Mouse (Mus musculus): ENCODE measurements around the gene Uhrf2.

Uhrf2 gene

DNA sequence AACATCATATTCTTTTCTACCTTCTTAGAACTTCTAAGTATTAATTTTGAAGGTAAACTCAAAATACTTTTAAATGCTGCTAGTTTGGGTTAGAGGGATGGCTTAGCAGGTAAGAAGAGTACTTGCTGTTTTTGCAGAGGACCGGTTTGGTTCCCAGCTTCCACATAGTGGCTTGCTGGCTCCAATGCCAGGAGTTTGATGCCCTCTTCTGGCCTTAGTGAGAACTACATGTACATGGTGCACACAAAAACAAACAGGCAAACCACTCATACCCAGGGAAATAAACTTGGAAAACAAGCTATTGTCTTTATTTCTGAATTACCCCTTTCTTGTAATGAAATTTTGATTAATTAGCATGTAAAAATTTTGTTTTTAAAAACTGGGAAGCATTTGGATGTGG is 15.5 kb downstream of the Uhrf2 start:
- in situ Hi-C loops (cut with MboI, MseI), result no loop called here

DNA sequence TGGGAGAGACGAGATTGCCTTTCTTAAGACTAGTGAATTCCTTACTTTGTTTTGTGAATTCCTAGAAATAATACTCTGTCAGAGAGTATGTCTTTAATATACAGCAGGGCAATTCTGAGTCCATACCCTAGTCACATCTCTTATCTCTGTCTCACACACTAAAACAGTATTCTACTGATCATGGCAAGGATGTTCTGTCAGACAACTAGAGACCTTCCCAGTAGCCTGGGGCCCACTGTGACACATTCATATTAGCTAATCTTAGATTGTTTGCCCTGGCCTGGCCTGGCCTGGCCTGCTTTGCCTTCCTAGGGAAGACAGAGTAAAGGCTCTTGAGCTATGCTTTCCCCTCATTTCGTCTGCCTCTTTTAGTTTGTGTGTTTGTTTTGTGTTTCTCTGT is 20.3 kb downstream of the Uhrf2 start:
- in situ Hi-C loops (cut with MboI, MseI), result no loop called here

GRCm38 (mm10) chr19:30051479-30051878 is 21.2 kb downstream of the Uhrf2 start:
- in situ Hi-C loops (cut with MboI, MseI), result no loop called here

GRCm38 (mm10) chr19:30054218-30054617 is 23.9 kb downstream of the Uhrf2 start:
- in situ Hi-C loops (cut with MboI, MseI), result no loop called here

DNA sequence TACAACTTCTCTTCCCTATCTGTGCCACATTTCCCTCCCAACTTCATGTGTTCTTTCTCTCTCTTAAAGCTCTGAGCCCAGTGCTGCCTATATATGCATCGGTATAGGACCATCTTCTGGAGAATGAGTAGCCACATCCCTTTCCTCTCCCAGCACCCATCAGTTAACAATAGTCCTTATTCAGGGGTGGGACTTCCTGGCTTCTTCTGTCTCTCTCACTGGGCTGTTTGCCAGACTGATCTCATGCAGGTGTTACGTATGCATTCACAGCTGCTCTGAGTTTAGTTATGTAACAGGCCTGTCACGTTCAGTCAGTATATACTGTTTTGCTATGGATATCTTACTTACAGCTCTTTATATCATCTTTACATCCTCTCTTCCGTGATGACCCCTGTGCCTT is 35.5 kb downstream of the Uhrf2 start:
- in situ Hi-C loops (cut with MboI, MseI), result no loop called here

DNA sequence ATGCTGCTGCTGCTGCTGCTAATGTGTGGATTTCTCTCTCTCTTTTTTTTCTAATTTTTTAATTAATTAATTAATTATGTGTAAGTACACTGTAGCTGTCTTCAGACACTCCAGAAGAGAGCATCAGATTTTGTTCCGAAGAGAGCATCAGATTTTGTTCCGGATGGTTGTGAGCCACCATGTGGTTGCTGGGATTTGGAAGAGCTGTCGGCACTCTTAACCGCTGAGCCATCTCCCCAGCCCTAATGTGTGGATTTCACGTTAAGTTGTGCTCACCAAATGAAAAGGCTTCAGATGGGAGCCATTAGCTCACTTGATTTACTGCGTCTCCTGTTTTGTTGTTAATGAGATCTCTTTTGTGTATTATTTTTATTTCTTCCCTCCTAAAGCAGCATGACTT is 59.9 kb downstream of the Uhrf2 start:
- in situ Hi-C loops (cut with MboI, MseI), result no loop called here

DNA sequence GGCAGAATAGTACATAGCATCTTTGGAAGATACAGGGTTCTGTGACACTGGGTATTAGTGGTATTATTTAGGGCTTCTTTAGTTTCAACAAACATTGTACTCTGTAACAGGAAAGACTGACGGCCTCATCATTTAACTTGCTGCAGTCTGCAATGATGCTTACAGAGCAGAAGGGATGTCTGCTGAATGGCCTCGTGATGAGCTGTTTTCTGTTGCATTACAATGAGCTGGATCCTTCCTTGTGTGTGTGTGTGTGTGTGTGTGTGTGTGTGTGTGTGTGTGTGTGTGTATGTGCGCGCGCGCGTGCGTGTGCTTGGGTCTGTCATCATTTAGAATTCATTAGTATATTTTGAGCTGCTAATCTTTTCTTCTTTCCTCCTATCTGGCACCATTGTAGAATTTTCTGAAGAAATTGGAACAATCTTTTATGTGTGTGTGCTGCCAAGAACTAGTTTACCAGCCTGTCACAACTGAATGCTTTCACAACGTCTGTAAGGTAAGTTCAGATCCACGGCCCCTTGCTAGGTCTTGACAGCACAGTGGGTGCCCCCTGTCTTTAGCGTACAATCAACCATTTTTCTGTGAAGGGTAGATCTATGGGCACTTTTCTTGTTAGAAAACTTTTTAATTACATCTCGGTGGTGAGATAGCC is 61.5 kb downstream of the Uhrf2 start:
- in situ Hi-C loops (cut with MboI, MseI), result no loop called here

DNA sequence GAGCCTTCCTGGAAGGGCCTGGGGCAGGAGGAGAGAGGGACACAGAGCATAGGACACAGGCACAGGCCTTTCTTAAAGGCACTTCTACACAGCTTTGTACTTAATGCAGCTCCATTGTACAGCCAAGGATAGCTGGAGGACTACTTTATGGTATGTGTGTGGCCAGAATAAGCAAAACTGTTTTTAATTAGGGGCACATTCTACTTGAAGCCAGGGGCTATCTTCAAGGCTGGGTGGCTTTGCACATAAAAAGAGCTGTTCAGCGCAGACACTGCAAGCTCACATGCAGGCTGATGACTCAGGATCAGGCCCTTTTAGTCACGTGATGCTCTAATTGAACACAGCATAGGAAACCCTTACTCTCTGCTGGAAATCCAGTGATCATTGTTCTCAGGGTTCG is 65.9 kb downstream of the Uhrf2 start:
- in situ Hi-C loops (cut with MboI, MseI), result no loop called here

GRCm38 (mm10) chr19:30097039-30097438 is 66.7 kb downstream of the Uhrf2 start:
- in situ Hi-C loops (cut with MboI, MseI), result no loop called here

DNA sequence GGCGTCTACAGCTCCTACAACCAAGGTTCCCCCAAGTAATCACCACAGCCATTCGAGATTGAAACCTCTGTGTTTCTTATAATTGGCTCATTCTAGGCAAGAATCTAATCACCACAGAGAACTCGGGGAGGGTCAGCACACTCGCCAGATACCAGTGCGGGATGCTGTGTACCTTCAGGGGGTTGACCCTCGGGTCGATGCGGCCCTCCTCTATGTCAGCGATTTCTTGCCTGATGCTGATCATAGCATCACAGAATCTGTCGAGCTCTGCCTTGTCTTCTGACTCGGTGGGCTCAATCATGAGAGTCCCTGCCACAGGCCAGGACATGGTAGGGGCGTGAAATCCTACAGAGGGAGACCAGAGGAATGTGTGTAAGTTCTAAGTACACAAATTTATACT is 70.3 kb downstream of the Uhrf2 start:
- in situ Hi-C loops (cut with MboI, MseI), result loop anchor here (25.0 kb wide), 1 partner anchor 1513 kb away; no protein-coding TSS in a partner anchor

DNA sequence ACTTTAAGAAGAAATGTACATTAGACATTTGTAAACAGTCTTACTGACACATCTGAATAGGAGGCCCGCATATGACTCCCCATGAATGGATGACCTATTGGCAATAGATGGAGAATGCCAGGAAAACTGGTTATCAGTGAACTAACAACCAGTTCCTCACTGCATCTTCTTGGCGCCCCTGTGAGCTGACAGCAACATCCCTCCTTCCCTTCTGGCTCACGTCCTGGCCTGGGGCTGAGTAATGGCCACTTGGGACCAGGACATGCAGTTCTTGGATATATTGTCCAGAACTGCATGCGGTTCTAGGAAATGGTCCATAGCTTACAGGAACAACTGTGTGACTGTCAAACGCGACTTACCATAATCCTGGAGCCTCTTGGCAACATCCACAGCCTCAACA is 72.3 kb downstream of the Uhrf2 start:
- in situ Hi-C loops (cut with MboI, MseI), result loop anchor here (25.0 kb wide), 1 partner anchor 1515 kb away; no protein-coding TSS in a partner anchor

GRCm38 (mm10) chr19:30105045-30105842 is 74.9 kb downstream of the Uhrf2 start:
- in situ Hi-C loops (cut with MboI, MseI), result loop anchor here (25.0 kb wide), 1 partner anchor 1518 kb away; no protein-coding TSS in a partner anchor

- in situ Hi-C loops (cut with MboI, MseI), result loop anchor here (25.0 kb wide), 1 partner anchor 1520 kb away; no protein-coding TSS in a partner anchor
Observed at GRCm38 (mm10) chr19:30107221-30107845, 77.0 kb downstream of the Uhrf2 start.

GRCm38 (mm10) chr19:30108616-30109015 is 78.3 kb downstream of the Uhrf2 start:
- in situ Hi-C loops (cut with MboI, MseI), result loop anchor here (25.0 kb wide), 1 partner anchor 1521 kb away; no protein-coding TSS in a partner anchor

DNA sequence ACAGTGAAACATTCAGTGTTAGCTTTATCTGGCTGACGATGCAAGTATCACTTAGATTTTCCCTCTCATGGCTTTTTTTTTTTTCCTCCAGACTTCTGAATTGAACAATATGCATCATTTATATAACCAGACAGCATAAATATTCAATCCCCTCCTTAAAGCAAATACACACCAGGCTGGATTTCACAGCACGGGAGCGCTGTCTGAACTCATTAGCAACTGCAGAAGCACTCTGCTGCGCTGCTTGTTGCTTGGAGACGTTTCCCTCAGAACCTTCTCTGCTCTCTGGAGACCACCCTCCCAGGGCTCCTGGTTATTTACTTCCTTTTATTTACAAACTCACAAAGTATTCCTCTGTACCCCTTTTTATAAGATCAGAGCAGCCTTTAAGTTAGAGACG is 78.8 kb downstream of the Uhrf2 start:
- in situ Hi-C loops (cut with MboI, MseI), result loop anchor here (25.0 kb wide), 1 partner anchor 1522 kb away; no protein-coding TSS in a partner anchor

- in situ Hi-C loops (cut with MboI, MseI), result loop anchor here (25.0 kb wide), 1 partner anchor 1524 kb away; no protein-coding TSS in a partner anchor
Observed at GRCm38 (mm10) chr19:30111421-30111820, 81.1 kb downstream of the Uhrf2 start.

DNA sequence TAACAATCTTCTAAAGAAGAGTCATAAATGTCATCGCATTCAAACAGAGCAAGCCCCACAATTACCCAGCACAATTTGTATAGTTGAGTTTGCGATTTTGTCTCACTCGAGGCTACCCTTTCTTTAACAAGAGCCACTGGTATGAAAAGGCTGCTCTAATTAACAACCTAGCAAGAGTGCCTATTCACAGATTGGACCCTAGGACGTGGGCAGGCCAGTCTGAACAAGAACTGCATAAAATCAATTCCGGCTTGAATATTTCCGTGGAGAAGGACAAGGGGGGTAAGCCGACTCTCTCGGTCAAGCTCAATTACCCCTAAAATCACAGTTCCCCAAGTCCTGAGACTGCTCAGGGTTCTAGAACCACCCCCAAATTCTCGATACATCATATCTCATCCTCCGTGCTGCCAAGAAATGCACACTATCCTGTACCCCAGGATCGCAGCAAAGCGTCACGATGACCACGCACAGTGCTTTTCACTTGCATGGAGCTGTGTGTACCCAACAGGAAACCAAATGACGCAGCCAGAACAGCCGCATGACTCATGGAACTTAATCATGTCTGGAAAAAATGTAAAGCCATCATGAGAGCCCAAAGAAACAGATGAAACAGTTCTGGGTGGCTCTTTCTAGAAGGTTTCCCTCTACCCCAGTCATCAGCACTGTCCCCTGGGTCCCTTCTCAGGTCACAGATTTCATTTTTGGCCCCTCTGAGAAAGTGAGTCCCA is 82.8 kb downstream of the Uhrf2 start:
- in situ Hi-C loops (cut with MboI, MseI), result loop anchor here (25.0 kb wide), 1 partner anchor 1526 kb away; no protein-coding TSS in a partner anchor

DNA sequence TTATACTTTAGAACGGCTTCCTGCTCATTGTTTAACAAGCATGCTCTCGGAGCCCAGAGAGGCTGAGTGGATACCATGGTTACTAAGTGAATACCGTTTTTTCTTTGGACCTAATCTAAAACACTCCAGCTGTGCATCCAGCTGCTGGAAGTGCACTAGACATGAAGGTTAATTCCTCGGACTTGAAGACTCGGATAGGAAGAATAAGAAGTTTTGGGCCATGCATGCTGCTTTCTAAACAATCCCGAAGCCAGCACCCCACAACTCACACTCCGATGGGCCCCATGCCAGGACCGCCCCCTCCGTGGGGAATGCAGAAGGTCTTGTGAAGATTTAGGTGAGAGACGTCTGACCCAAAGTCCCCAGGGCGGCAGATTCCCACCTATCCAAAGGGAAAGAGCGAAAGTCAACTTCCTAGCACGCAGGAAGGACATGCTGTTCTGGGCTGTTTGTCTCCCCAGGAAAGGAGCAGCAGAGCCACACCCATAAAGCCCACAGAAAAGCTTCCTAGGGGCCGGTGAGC is 84.7 kb downstream of the Uhrf2 start:
- in situ Hi-C loops (cut with MboI, MseI), result loop anchor here (25.0 kb wide), 1 partner anchor 1528 kb away; no protein-coding TSS in a partner anchor

- in situ Hi-C loops (cut with MboI, MseI), result loop anchor here (25.0 kb wide), 1 partner anchor 1528 kb away; no protein-coding TSS in a partner anchor
Observed at GRCm38 (mm10) chr19:30115606-30116005, 85.3 kb downstream of the Uhrf2 start.

DNA sequence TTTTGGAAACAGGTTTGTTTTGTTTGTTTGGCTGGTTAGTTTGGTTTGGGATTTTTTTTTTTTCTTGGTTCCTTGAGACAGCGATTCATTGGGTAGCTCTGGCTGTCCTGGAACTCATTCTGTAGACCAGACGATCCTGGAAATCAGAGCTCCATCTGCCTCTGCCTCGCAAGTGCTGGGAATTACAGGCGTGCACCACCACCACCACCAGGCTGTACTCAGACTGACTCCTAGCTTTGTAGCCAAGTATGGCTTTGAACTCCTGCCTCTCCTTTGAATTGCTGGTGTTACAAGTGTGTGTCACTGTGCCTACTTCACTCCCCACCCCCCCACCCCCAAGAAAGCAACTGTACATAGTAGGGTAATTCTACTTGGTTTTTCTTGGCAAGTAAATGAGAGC is 86.9 kb downstream of the Uhrf2 start:
- in situ Hi-C loops (cut with MboI, MseI), result loop anchor here (25.0 kb wide), 1 partner anchor 1530 kb away; no protein-coding TSS in a partner anchor

DNA sequence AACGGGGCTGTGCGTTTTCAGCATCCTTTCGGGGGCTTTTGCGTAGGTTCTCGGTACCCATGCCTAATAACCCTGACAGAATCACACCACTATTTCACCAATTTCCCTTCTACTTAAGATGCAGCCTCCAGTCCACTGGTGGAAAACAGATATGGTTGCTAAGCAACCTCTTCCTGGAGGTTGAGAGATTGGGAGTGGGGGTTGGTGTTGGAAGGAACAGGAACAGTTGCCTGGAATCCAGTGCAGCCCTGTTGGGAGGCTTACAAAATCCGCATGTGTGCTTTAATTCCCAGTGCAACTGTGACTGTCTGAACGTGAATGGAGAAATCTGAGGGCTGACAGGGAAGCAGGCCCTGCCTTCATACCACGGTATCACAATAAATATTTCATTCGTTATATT is 87.5 kb downstream of the Uhrf2 start:
- in situ Hi-C loops (cut with MboI, MseI), result loop anchor here (25.0 kb wide), 1 partner anchor 1530 kb away; no protein-coding TSS in a partner anchor
